Mouse (Mus musculus) ovary, postnatal 14 days (tissue): Measurements from ENCODE around the gene Creld1.

ENCODE experiments used
- DNase-seq: peaks from one replicate; pipeline ENCODE4 v3.0.0; 2022; ENCODE audit warnings: low spot score

Gene Creld1

GRCm38 (mm10) chr6:113483100-113483615 lies at the start of gene Creld1:
Gene Creld1, plus strand, starts transcription at chr6:113483297.
- DNase-seq = peak; percentile 79

- DNase-seq = no peak
Measured at GRCm38 (mm10) chr6:113433661-113434060, 49.4 kb upstream of the Creld1 start.

GRCm38 (mm10) chr6:113434691-113435090 lies 48.4 kb upstream of the Creld1 start:
- DNase-seq = no peak

- DNase-seq = no peak
Measured at GRCm38 (mm10) chr6:113435664-113436205, 47.4 kb upstream of the Creld1 start, which contains the start of gene Cidec. Gene Cidec, minus strand, starts transcription at chr6:113435760.

- no peak for DNase-seq
Measured at GRCm38 (mm10) chr6:113437135-113437534, 46.0 kb upstream of the Creld1 start.

GRCm38 (mm10) chr6:113438721-113439430 lies 44.2 kb upstream of the Creld1 start:
- DNase-seq = no peak

- no peak for DNase-seq
Measured at GRCm38 (mm10) chr6:113440686-113441085, 42.4 kb upstream of the Creld1 start.

- DNase-seq = peak; percentile 71
Measured at GRCm38 (mm10) chr6:113441147-113441680, 41.9 kb upstream of the Creld1 start.

- DNase-seq = no peak
Measured at GRCm38 (mm10) chr6:113442087-113442441, 41.0 kb upstream of the Creld1 start.

GRCm38 (mm10) chr6:113442442-113443090 lies 40.5 kb upstream of the Creld1 start, which contains the start of gene Jagn1:
Gene Jagn1, plus strand, starts transcription at chr6:113442569.
- peak; percentile 94 for DNase-seq

- DNase-seq = no peak
Measured at GRCm38 (mm10) chr6:113443091-113443490, 40.0 kb upstream of the Creld1 start.

- no peak for DNase-seq
Measured at GRCm38 (mm10) chr6:113444207-113444965, 38.7 kb upstream of the Creld1 start.

- no peak for DNase-seq
Measured at GRCm38 (mm10) chr6:113447639-113448038, 35.5 kb upstream of the Creld1 start.

- no peak for DNase-seq
Measured at GRCm38 (mm10) chr6:113451839-113452238, 31.3 kb upstream of the Creld1 start.

- no peak for DNase-seq
Measured at GRCm38 (mm10) chr6:113455007-113455406, 28.1 kb upstream of the Creld1 start.

- DNase-seq = no peak
Measured at GRCm38 (mm10) chr6:113457952-113458534, 25.1 kb upstream of the Creld1 start, which contains the start of gene Il17re. Gene Il17re, plus strand, starts transcription at chr6:113458484.

GRCm38 (mm10) chr6:113458635-113459034 lies 24.5 kb upstream of the Creld1 start:
- DNase-seq = no peak

- no peak for DNase-seq
Measured at GRCm38 (mm10) chr6:113464040-113464439, 19.1 kb upstream of the Creld1 start.

GRCm38 (mm10) chr6:113465602-113466001 lies 17.5 kb upstream of the Creld1 start:
- DNase-seq = no peak

GRCm38 (mm10) chr6:113468512-113468911 lies 14.6 kb upstream of the Creld1 start:
- no peak for DNase-seq

- DNase-seq = peak; percentile 70
Measured at GRCm38 (mm10) chr6:113469021-113469420, 14.1 kb upstream of the Creld1 start.
